Mouse (Mus musculus): ENCODE data around the gene Amy2a4. TPM values are rescaled to one million over a fixed set of nuclear protein-coding genes. Genes with fewer than 3 reads are reported as not detected.
"Not testable (repeated sequence)": the region's sequence is repeated elsewhere in the genome, so short reads cannot be mapped to it uniquely, and the experiment has no call there.

Amy2a4 gene
- not detected in 2 replicates for total RNA-seq (2017)

GRCm38 (mm10) chr3:113291349-113291748 is at the start of gene Amy2a4:
Amy2a4 (minus strand) TSS chr3:113291449.
- ATAC-seq (replicated peaks in 1 of 2; ENCODE audit: insufficient read depth in 1 of 2, low FRiP score in 2 of 2, low TSS enrichment in 1 of 2, low read depth in 1 of 2, poor library complexity in 2 of 2, severe bottlenecking in 2 of 2): not testable (repeated sequence)

DNA sequence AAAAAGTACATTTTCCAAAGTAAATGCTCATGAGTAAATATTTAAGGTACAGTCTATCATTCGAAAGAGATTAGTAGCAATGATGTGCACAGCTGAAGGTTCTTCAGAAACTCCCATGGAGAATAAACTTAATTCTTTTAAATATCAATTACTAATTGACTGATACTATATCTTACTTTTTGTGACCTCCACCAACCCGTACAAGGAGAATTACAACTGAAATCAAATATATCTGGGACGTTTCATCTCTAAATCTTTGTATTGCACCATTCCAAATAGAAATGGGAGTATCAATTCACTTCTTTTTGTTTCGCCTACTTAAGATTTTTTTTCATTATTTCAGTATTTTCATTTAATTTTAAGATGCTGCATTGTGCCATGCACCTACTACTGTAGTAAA is 32.7 kb upstream of the Amy2a4 start, which contains the start of gene Amy2a3:
Gene Amy2a3 (minus strand): TSS at position 101 of the 400 bp plus-strand sequence.
- ATAC-seq (replicated peaks in 1 of 2; ENCODE audit: insufficient read depth in 1 of 2, low FRiP score in 2 of 2, low TSS enrichment in 1 of 2, low read depth in 1 of 2, poor library complexity in 2 of 2, severe bottlenecking in 2 of 2): not testable (repeated sequence)

- ATAC-seq (replicated peaks in 1 of 2; ENCODE audit: insufficient read depth in 1 of 2, low FRiP score in 2 of 2, low TSS enrichment in 1 of 2, low read depth in 1 of 2, poor library complexity in 2 of 2, severe bottlenecking in 2 of 2): peak in 1 of 2 experiments; percentile 37; a peak in 1 of 4 replicates
Observed at GRCm38 (mm10) chr3:113312937-113313336, 21.7 kb upstream of the Amy2a4 start.

GRCm38 (mm10) chr3:113280285-113280684 is 11.0 kb downstream of the Amy2a4 start:
- peak; percentile 22 to 32; a peak in 1 of 4 replicates for ATAC-seq (replicated peaks in 1 of 2; ENCODE audit: insufficient read depth in 1 of 2, low FRiP score in 2 of 2, low TSS enrichment in 1 of 2, low read depth in 1 of 2, poor library complexity in 2 of 2, severe bottlenecking in 2 of 2)

DNA sequence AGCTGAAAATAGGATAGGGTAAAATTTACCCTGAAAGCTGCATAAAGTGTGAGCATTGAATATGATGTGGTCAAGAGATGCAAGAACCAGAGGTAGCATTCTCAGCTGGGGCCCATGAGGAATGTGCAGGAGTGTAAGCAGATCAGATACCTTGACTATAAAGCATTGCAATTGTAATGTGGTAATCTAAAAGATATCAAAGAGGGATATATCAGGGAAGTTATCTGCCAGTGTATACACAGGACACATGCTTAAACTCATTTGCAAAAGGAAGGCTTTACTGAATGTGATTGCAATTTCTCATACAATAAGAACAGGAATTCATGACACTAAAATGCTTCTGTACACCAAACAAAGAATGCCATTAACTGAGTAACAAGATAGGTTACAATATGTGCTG is 11.7 kb downstream of the Amy2a4 start:
- not testable (repeated sequence) for ATAC-seq (replicated peaks in 1 of 2; ENCODE audit: insufficient read depth in 1 of 2, low FRiP score in 2 of 2, low TSS enrichment in 1 of 2, low read depth in 1 of 2, poor library complexity in 2 of 2, severe bottlenecking in 2 of 2)

DNA sequence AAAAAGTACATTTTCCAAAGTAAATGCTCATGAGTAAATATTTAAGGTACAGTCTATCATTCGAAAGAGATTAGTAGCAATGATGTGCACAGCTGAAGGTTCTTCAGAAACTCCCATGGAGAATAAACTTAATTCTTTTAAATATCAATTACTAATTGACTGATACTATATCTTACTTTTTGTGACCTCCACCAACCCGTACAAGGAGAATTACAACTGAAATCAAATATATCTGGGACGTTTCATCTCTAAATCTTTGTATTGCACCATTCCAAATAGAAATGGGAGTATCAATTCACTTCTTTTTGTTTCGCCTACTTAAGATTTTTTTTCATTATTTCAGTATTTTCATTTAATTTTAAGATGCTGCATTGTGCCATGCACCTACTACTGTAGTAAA is 32.5 kb downstream of the Amy2a4 start, which contains the start of gene Amy2a5:
Gene Amy2a5 (minus strand): TSS at position 101 of the 400 bp plus-strand sequence.
- not testable (repeated sequence) for ATAC-seq (replicated peaks in 1 of 2; ENCODE audit: insufficient read depth in 1 of 2, low FRiP score in 2 of 2, low TSS enrichment in 1 of 2, low read depth in 1 of 2, poor library complexity in 2 of 2, severe bottlenecking in 2 of 2)

Other genes starting within 250 kb of the Amy2a4 start
- gene Amy2a5, start 32.6 kb downstream of the Amy2a4 start, total RNA-seq (2017): not detected in 2 replicates
- gene Amy2a3, start 32.6 kb upstream of the Amy2a4 start, total RNA-seq (2017): not detected in 2 replicates
- gene Amy2a2, start 65.2 kb upstream of the Amy2a4 start, total RNA-seq (2017): not detected in 2 replicates
- not detected in 2 replicates for gene Amy2a1, start 241.0 kb upstream of the Amy2a4 start, total RNA-seq (2017)